In the genomic region with DNA sequence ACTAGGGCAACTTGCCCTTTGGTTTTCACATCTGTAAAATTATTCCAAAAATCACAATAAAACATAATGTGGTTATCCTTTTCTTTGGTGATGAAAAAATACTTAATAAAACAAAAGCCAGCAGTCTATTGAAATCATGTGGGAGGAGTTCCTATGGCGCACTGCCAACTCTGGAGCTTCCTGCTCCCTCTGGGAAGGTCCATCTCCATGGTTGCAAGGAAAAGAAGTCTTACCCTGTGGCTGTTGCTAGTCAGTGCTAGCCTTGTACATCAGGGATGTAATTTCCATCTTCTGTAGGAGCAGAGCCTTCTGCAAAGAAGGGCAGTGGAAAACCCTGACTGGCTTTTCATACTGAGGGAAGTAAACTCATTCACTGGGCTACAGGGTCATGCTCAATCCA, we compare ENCODE assay signal across 11 mouse cellular contexts. TPM values are rescaled to one million over a fixed set of nuclear protein-coding genes. Genes with fewer than 3 reads are reported as not detected.
DNase-seq lines count a peak whose midpoint lies in the region; ATAC-seq lines count a peak whose summit lies in the region.
"Had no signal": no experiment of that assay in that cellular context is flagged by ENCODE, and none has a peak within 500 bp of the region (broad histone marks: within the 10 kb centered on the region; RNA-seq: fewer than 3 reads in every experiment).

No protein-coding gene starts in this region.

- H3K4me3 ChIP-seq in heart, embryonic 11.5 days (ENCODE audit: low read depth, low read length) = no peak overlapping the region
- no peak overlapping the region for H3K4me3 ChIP-seq in midbrain, embryonic 14.5 days (replicated peaks; ENCODE audit: low read depth, low read length)
- no peak overlapping the region for H3K4me3 ChIP-seq in midbrain, embryonic 13.5 days (replicated peaks)
- no peak overlapping the region for H3K4me3 ChIP-seq in heart, embryonic 15.5 days
- H3K4me3 ChIP-seq: neural tube, embryonic 15.5 days had no signal

- no peaks in the 10 kb centered on the region for H3K36me3 ChIP-seq in heart, embryonic 11.5 days (ENCODE audit: control insufficient read depth, insufficient read depth, low read length)
- 0 out of 2 replicates have a peak, but pooled peaks cover 2% of the 10 kb centered on the region for H3K36me3 ChIP-seq in midbrain, embryonic 14.5 days (ENCODE audit: control insufficient read depth, insufficient read depth, low read length)
- peaks cover 4% of the 10 kb centered on the region; the same call in 1 of the 2 replicates for H3K36me3 ChIP-seq in midbrain, embryonic 13.5 days
- no peaks in the 10 kb centered on the region for H3K36me3 ChIP-seq in heart, embryonic 15.5 days

- no peak for ATAC-seq in heart, embryonic 11.5 days (replicated peaks; ENCODE audit: insufficient number of reproducible peaks, low FRiP score, low TSS enrichment)
- ATAC-seq in midbrain, embryonic 14.5 days (ENCODE audit: low FRiP score, low TSS enrichment) = no peak
- no peak for ATAC-seq in midbrain, embryonic 13.5 days
- ATAC-seq in heart, embryonic 15.5 days (replicated peaks; ENCODE audit: insufficient number of reproducible peaks, insufficient read depth, low FRiP score, low read depth) = 0 out of 2 replicates have a peak, but pooled peaks have one; percentile 54
- ATAC-seq: activated CD4-positive, CD25-positive, alpha-beta regulatory T cell, adult 4 months; CD4-positive, CD25-positive, alpha-beta regulatory T cell, adult 4 months had no signal

- H3K4me1 ChIP-seq in heart, embryonic 11.5 days (ENCODE audit: control insufficient read depth, insufficient read depth, low read length) = peaks cover 25% of the 10 kb centered on the region
- peaks cover under 1% of the 10 kb centered on the region; the same call in 1 of the 2 replicates for H3K4me1 ChIP-seq in midbrain, embryonic 14.5 days (ENCODE audit: control insufficient read depth, insufficient read depth, low read length)
- H3K4me1 ChIP-seq in midbrain, embryonic 13.5 days (replicated peaks) = peaks cover under 1% of the 10 kb centered on the region; the same call in 1 of the 2 replicates
- peaks cover 22% of the 10 kb centered on the region for H3K4me1 ChIP-seq in heart, embryonic 15.5 days (replicated peaks)
- H3K4me1 ChIP-seq: neural tube, embryonic 15.5 days had no signal

- H3K27me3 ChIP-seq in heart, embryonic 11.5 days (ENCODE audit: control insufficient read depth, insufficient read depth, low read length) = no peaks in the 10 kb centered on the region
- H3K27me3 ChIP-seq in midbrain, embryonic 14.5 days (ENCODE audit: control insufficient read depth, insufficient read depth, low read length) = no peaks in the 10 kb centered on the region
- H3K27me3 ChIP-seq in midbrain, embryonic 13.5 days = no peaks in the 10 kb centered on the region
- H3K27me3 ChIP-seq in heart, embryonic 15.5 days = no peaks in the 10 kb centered on the region
- H3K27me3 ChIP-seq: neural tube, embryonic 15.5 days had no signal

- peak; percentile 96 for DNase-seq in heart, adult 11 months
- peak; percentile 41 for DNase-seq in midbrain, embryonic 14.5 days
- peak; percentile 42 to 45 for DNase-seq in lung, postnatal 4 days
- DNase-seq in frontal cortex, postnatal 14 days (ENCODE audit: low spot score in 2 of 2) = no peak
- DNase-seq in spleen, postnatal 10 days (ENCODE audit: low spot score in 2 of 2) = no peak

- 93% methylated on average over 1 of the region's 1 CpGs for WGBS in heart, embryonic 11.5 days (ENCODE audit: insufficient replicate concordance)
- 86% methylated on average over 1 of the region's 1 CpGs for WGBS in midbrain, embryonic 14.5 days
- WGBS in midbrain, embryonic 13.5 days = 90% methylated on average over 1 of the region's 1 CpGs
- 83% methylated on average over 1 of the region's 1 CpGs for WGBS in heart, embryonic 15.5 days

- H3K9ac ChIP-seq in heart, embryonic 11.5 days (ENCODE audit: low read depth, low read length) = no peak overlapping the region
- H3K9ac ChIP-seq in midbrain, embryonic 14.5 days (replicated peaks; ENCODE audit: low read length) = no peak overlapping the region
- no peak overlapping the region for H3K9ac ChIP-seq in midbrain, embryonic 13.5 days (replicated peaks)
- no peak overlapping the region for H3K9ac ChIP-seq in heart, embryonic 15.5 days
- H3K9ac ChIP-seq: neural tube, embryonic 15.5 days had no signal

- no peaks in the 10 kb centered on the region for H3K9me3 ChIP-seq in heart, embryonic 11.5 days (replicated peaks; ENCODE audit: control insufficient read depth, low read length)
- H3K9me3 ChIP-seq in midbrain, embryonic 14.5 days (ENCODE audit: control insufficient read depth, low read length) = no peaks in the 10 kb centered on the region
- H3K9me3 ChIP-seq in midbrain, embryonic 13.5 days = no peaks in the 10 kb centered on the region
- no peaks in the 10 kb centered on the region for H3K9me3 ChIP-seq in heart, embryonic 15.5 days (replicated peaks)
- H3K9me3 ChIP-seq: neural tube, embryonic 15.5 days had no signal

- no peak overlapping the region for H3K4me2 ChIP-seq in heart, embryonic 11.5 days
- no peak overlapping the region for H3K4me2 ChIP-seq in midbrain, embryonic 14.5 days (ENCODE audit: low read length)
- H3K4me2 ChIP-seq in midbrain, embryonic 13.5 days (replicated peaks) = no peak overlapping the region
- H3K4me2 ChIP-seq in heart, embryonic 15.5 days = no peak overlapping the region
- H3K4me2 ChIP-seq: neural tube, embryonic 15.5 days had no signal

- H3K27ac ChIP-seq in heart, embryonic 11.5 days (ENCODE audit: low read depth, low read length) = no peak overlapping the region
- no peak overlapping the region for H3K27ac ChIP-seq in midbrain, embryonic 14.5 days (replicated peaks; ENCODE audit: low read depth, low read length)
- no peak overlapping the region for H3K27ac ChIP-seq in midbrain, embryonic 13.5 days
- H3K27ac ChIP-seq in heart, embryonic 15.5 days = no peak overlapping the region
- H3K27ac ChIP-seq: neural tube, embryonic 15.5 days had no signal

RNA-seq across cellular contexts. Expression of a gene that starts 29.0 kb away (rescaled TPM):
- polyA plus RNA-seq in heart, embryonic 11.5 days (2014; fragmentation: Nextera tagmentation; extraction: Ambion mirVana) = 267 and 301 TPM in 2 replicates
- 169 and 212 TPM in 2 replicates for polyA plus RNA-seq in midbrain, embryonic 14.5 days (2014; fragmentation: Nextera tagmentation; extraction: Ambion mirVana)
- 171 and 177 TPM in 2 replicates for polyA plus RNA-seq in midbrain, embryonic 13.5 days (2015; fragmentation: Nextera tagmentation; extraction: Ambion mirVana)
- 193 and 207 TPM in 2 replicates for polyA plus RNA-seq in heart, embryonic 15.5 days (2015; fragmentation: Nextera tagmentation; extraction: Ambion mirVana)

Comparison
In these comparisons a context has a peak if more than half of its experiments do, and no peak if none do; other contexts are left out.
1. DNase-seq: peak in heart, adult 11 months (single experiment), midbrain, embryonic 14.5 days (single experiment) and lung, postnatal 4 days (2 of 2); none in frontal cortex, postnatal 14 days (0 of 2) and spleen, postnatal 10 days (0 of 2).